Mouse (Mus musculus) liver, postnatal 0 days (tissue): ENCODE measurements around the gene Brpf3. TPM values are rescaled to one million over a fixed set of nuclear protein-coding genes. Genes with fewer than 3 reads are reported as not detected.

Experiments used
- ATAC-seq: fragments of 200-750 bp; cut with Nextera tagmentation; 2 replicates; pipeline ENCODE4 v1.8.0; 2017; ENCODE audit warnings: mild to moderate bottlenecking, moderate library complexity
- DNase-seq: peaks from one replicate; pipeline ENCODE4 v3.0.0-alpha.2; 2016
- H3K27ac ChIP-seq: fragments of 300-500 bp; sonication (generic); 2 replicates; pipeline ENCODE4 v1.5.1; 2014; ENCODE audit warnings: antibody characterized with exemption, moderate library complexity, mild to moderate bottlenecking, low read depth
- H3K27me3 ChIP-seq: fragments of 300-500 bp; sonication (generic); 2 replicates; pipeline ENCODE4 v1.6.1; 2014; ENCODE audit warnings: low read length, control low read depth, mixed read lengths; ENCODE audit not compliant: insufficient read depth
- H3K36me3 ChIP-seq: fragments of 300-500 bp; sonication (generic); replicated peaks from 2 replicates; pipeline ENCODE4 v1.6.1; 2014; ENCODE audit warnings: mild to moderate bottlenecking, control low read depth, low read length, moderate library complexity, mixed read lengths; ENCODE audit not compliant: insufficient read depth
- H3K4me1 ChIP-seq: fragments of 300-500 bp; sonication (generic); 2 replicates; pipeline ENCODE4 v1.6.1; 2014; ENCODE audit warnings: antibody characterized with exemption, mild to moderate bottlenecking, control low read depth; ENCODE audit not compliant: insufficient read depth
- H3K4me2 ChIP-seq: fragments of 300-500 bp; sonication (generic); 2 replicates; pipeline ENCODE4 v1.6.1; 2014; ENCODE audit warnings: low read depth, mild to moderate bottlenecking, low read length, moderate library complexity, mixed read lengths
- H3K4me3 ChIP-seq: fragments of 300-500 bp; sonication (generic); 2 replicates; pipeline ENCODE4 v1.5.1; 2014; ENCODE audit warnings: low read depth, low read length
- H3K9ac ChIP-seq: fragments of 300-500 bp; sonication (generic); replicated peaks from 2 replicates; pipeline ENCODE4 v1.6.1; 2014; ENCODE audit warnings: mild to moderate bottlenecking, moderate library complexity
- H3K9me3 ChIP-seq: fragments of 300-500 bp; sonication (generic); 2 replicates; pipeline ENCODE4 v1.6.1; 2016; ENCODE audit warnings: mild to moderate bottlenecking, control low read depth, low read length, mixed read lengths
- CTCF ChIP-seq: sonication (generic); IDR thresholded peaks from 2 replicates; pipeline ENCODE4 v1.5.1; 2016; ENCODE audit warnings: antibody characterized with exemption, low read depth
- EP300 ChIP-seq: IDR thresholded peaks from 2 replicates; pipeline ENCODE4 v1.6.1; 2016; ENCODE audit warnings: antibody characterized with exemption, low read depth, mild to moderate bottlenecking
- WGBS: fragments of 180-500 bp; shearing (Covaris S2); extraction: QIAGEN DNeasy Blood & Tissue Kit; methylation state at CpG from one replicate; pipeline ENCODE4 v1.1.7; 2014; ENCODE audit not compliant: insufficient replicate concordance; 5-methylcytosine and 5-hydroxymethylcytosine counted together
- polyA plus RNA-seq: library from polyadenylated mRNA; unstranded; fragments of >200 nt; fragmentation: Nextera tagmentation; extraction: Ambion mirVana; gene quantifications from 2 replicates; pipeline ENCODE4 v1.2.1, GENCODE M21; 2015

Brpf3 gene
- polyA plus RNA-seq: 33.9 and 35.6 TPM in 2 replicates

GRCm38 (mm10) chr17:28800671-28801412 lies at the start of gene Brpf3:
Gene Brpf3, plus strand, starts transcription at chr17:28801090.
- under 1% methylated on average over 43 of the region's 99 CpGs for WGBS
- H3K4me2 ChIP-seq: peak within 1 kb of the TSS; percentile 90
- peaks cover 30% of the 10 kb centered on the region for H3K4me1 ChIP-seq
- H3K4me3 ChIP-seq: peak within 1 kb of the TSS; percentile 69
- peak; percentile 74 for ATAC-seq
- H3K9me3 ChIP-seq: no peaks in the 10 kb centered on the region
- peaks cover 8% of the 10 kb centered on the region for H3K36me3 ChIP-seq
- TF ChIP-seq EP300 (no peak), CTCF (peak; percentile 66)
- peak within 1 kb of the TSS; percentile 95 for H3K27ac ChIP-seq
- peak within 1 kb of the TSS; percentile 86 for H3K9ac ChIP-seq
- H3K27me3 ChIP-seq: no peaks in the 10 kb centered on the region
- peak; percentile 88 for DNase-seq

GRCm38 (mm10) chr17:28756447-28756846 lies 44.4 kb upstream of the Brpf3 start:
- no peak for ATAC-seq

GRCm38 (mm10) chr17:28757470-28757869 lies 43.4 kb upstream of the Brpf3 start:
- no peaks in the 10 kb centered on the region for H3K36me3 ChIP-seq
- ATAC-seq (no peak), DNase-seq (no peak)
- H3K9me3 ChIP-seq: no peaks in the 10 kb centered on the region
- no peaks in the 10 kb centered on the region for H3K27me3 ChIP-seq
- no peak overlapping the region for H3K27ac ChIP-seq
- no peak overlapping the region for H3K4me2 ChIP-seq
- no peak for TF ChIP-seq EP300
- no peak for TF ChIP-seq CTCF
- WGBS: 58% methylated on average over 2 of the region's 2 CpGs
- no peak overlapping the region for H3K9ac ChIP-seq
- H3K4me3 ChIP-seq: no peak overlapping the region
- H3K4me1 ChIP-seq: no peaks in the 10 kb centered on the region

More at GRCm38 (mm10) chr17:28756447-28756846, 44.4 kb upstream of the Brpf3 start:
- no peak overlapping the region for H3K9ac ChIP-seq
- H3K27ac ChIP-seq: peak overlapping the region; percentile 44; the same call in 1 of the 2 replicates
- no peak overlapping the region for H3K4me3 ChIP-seq
- WGBS: 40% methylated on average over 5 of the region's 5 CpGs
- no peaks in the 10 kb centered on the region for H3K27me3 ChIP-seq
- no peak for DNase-seq
- TF ChIP-seq CTCF (no peak), EP300 (no peak)
- H3K36me3 ChIP-seq: no peaks in the 10 kb centered on the region
- no peaks in the 10 kb centered on the region for H3K4me1 ChIP-seq
- no peaks in the 10 kb centered on the region for H3K9me3 ChIP-seq
- no peak overlapping the region for H3K4me2 ChIP-seq

- no peak overlapping the region for H3K4me2 ChIP-seq
- H3K4me1 ChIP-seq: no peaks in the 10 kb centered on the region
- TF ChIP-seq EP300 (peak; percentile 88), CTCF (no peak)
- peak overlapping the region; percentile 80 for H3K27ac ChIP-seq
- ATAC-seq (peak; percentile 91), DNase-seq (peak; percentile 78)
- no peak overlapping the region for H3K4me3 ChIP-seq
- H3K36me3 ChIP-seq: no peaks in the 10 kb centered on the region
- H3K9me3 ChIP-seq: no peaks in the 10 kb centered on the region
- H3K9ac ChIP-seq: no peak overlapping the region
- WGBS: 51% methylated on average over 8 of the region's 8 CpGs
- no peaks in the 10 kb centered on the region for H3K27me3 ChIP-seq
Observed at GRCm38 (mm10) chr17:28760736-28761312, 40.1 kb upstream of the Brpf3 start.

- no peak overlapping the region for H3K4me2 ChIP-seq
- H3K4me3 ChIP-seq: no peak overlapping the region
- ATAC-seq (peak; percentile 20; the same call in 1 of the 2 replicates), DNase-seq (peak; percentile 87)
- WGBS: 10% methylated on average over 3 of the region's 3 CpGs
- H3K36me3 ChIP-seq: no peaks in the 10 kb centered on the region
- H3K9me3 ChIP-seq: no peaks in the 10 kb centered on the region
- no peaks in the 10 kb centered on the region for H3K27me3 ChIP-seq
- no peak overlapping the region for H3K9ac ChIP-seq
- no peaks in the 10 kb centered on the region for H3K4me1 ChIP-seq
- TF ChIP-seq EP300 (no peak), CTCF (peak; percentile 98)
- no peak overlapping the region for H3K27ac ChIP-seq
Observed at GRCm38 (mm10) chr17:28761871-28762270, 39.0 kb upstream of the Brpf3 start.

GRCm38 (mm10) chr17:28766203-28766602 lies 34.7 kb upstream of the Brpf3 start:
- Histone ChIP-seq H3K4me3 (no peak overlapping the region), H3K4me2 (no peak overlapping the region), H3K36me3 (no peaks in the 10 kb centered on the region), H3K9me3 (no peaks in the 10 kb centered on the region), H3K27me3 (peaks cover 32% of the 10 kb centered on the region), H3K9ac (no peak overlapping the region), H3K27ac (no peak overlapping the region), H3K4me1 (peaks cover 13% of the 10 kb centered on the region)
- no peak for ATAC-seq
- DNase-seq: no peak
- no peak for TF ChIP-seq CTCF
- no peak for TF ChIP-seq EP300
- WGBS: 32% methylated on average over 3 of the region's 3 CpGs
